Mouse (Mus musculus) midbrain, embryonic 13.5 days (tissue): ENCODE results near the gene Tpsg1. TPM values are rescaled to one million over a fixed set of nuclear protein-coding genes. Genes with fewer than 3 reads are reported as not detected.

Source experiments
- ATAC-seq: fragments of 200-750 bp; cut with Nextera tagmentation; 2 replicates; pipeline ENCODE4 v1.8.0; 2017; ENCODE audit warnings: mild to moderate bottlenecking, moderate TSS enrichment, moderate library complexity
- H3K27ac ChIP-seq: fragments of 300-500 bp; sonication (generic); 2 replicates; pipeline ENCODE4 v1.5.1; 2015; ENCODE audit warnings: inconsistent platforms, mild to moderate bottlenecking, moderate library complexity
- H3K27me3 ChIP-seq: fragments of 300-500 bp; sonication (generic); 2 replicates; pipeline ENCODE4 v1.6.1; 2015; ENCODE audit warnings: mild to moderate bottlenecking, inconsistent platforms
- H3K36me3 ChIP-seq: fragments of 300-500 bp; sonication (generic); 2 replicates; pipeline ENCODE4 v1.6.1; 2015; ENCODE audit warnings: mild to moderate bottlenecking, inconsistent platforms
- H3K4me1 ChIP-seq: fragments of 300-500 bp; sonication (generic); replicated peaks from 2 replicates; pipeline ENCODE4 v1.6.1; 2015; ENCODE audit warnings: inconsistent platforms
- H3K4me2 ChIP-seq: fragments of 300-500 bp; sonication (generic); replicated peaks from 2 replicates; pipeline ENCODE4 v1.6.1; 2015; ENCODE audit warnings: moderate library complexity, mild to moderate bottlenecking, inconsistent platforms
- H3K4me3 ChIP-seq: fragments of 300-500 bp; sonication (generic); replicated peaks from 2 replicates; pipeline ENCODE4 v1.5.1; 2015; ENCODE audit warnings: mild to moderate bottlenecking, inconsistent platforms
- H3K9ac ChIP-seq: fragments of 300-500 bp; sonication (generic); replicated peaks from 2 replicates; pipeline ENCODE4 v1.6.1; 2015; ENCODE audit warnings: mild to moderate bottlenecking, inconsistent platforms
- H3K9me3 ChIP-seq: fragments of 300-500 bp; sonication (generic); 2 replicates; pipeline ENCODE4 v1.6.1; 2016; ENCODE audit warnings: mild to moderate bottlenecking, inconsistent platforms
- WGBS: fragments of 180-500 bp; shearing (Covaris S2); methylation state at CpG from one replicate; pipeline ENCODE4 v1.1.7; 2015; 5-methylcytosine and 5-hydroxymethylcytosine counted together
- polyA plus RNA-seq: library from polyadenylated mRNA; unstranded; fragments of >200 nt; fragmentation: Nextera tagmentation; extraction: Ambion mirVana; gene quantifications from 2 replicates; pipeline ENCODE4 v1.2.1, GENCODE M21; 2015

Tpsg1 gene
- polyA plus RNA-seq, 1 experiment from 2014 or later = not detected

DNA sequence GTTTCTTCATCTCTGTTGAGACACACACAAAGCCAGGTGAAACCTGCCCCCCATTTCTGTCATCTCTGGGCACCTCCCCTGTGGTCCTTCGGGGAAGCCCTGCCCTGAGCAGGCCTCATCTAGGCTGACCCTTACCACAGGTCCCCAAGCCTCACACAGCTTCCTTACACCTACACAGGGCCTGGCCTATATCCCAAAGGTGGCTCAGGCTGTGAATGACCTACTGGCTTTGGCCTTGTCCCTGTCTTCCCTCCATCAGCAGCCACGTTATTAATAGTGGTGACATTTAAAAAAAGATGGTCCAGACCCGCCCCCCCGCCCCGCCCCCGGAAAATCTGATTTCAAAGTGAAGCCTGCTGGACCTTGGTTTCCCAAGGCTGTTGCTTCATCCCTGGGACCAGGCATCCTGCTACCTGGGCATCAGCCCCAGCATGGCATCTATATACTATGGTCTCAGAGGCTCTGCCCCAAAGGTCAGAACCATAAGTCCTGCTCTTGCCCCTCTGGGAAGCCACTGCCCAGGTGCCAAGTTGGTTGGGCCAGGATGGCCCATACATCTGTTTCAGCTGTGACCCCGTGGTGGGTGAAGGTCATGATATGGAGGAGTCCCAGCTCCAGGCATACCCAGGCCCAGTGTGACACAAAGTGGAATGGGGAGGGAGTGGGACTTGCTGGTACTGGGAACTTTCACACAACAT lies 39.4 kb downstream of the Tpsg1 start:
- Histone ChIP-seq H3K9ac (no peak overlapping the region), H3K9me3 (no peaks in the 10 kb centered on the region), H3K4me2 (no peak overlapping the region), H3K27ac (no peak overlapping the region), H3K4me1 (peaks cover 81% of the 10 kb centered on the region), H3K27me3 (peaks cover 15% of the 10 kb centered on the region), H3K4me3 (no peak overlapping the region), H3K36me3 (no peaks in the 10 kb centered on the region)
- ATAC-seq = no peak
- 83% methylated on average over 7 of the region's 7 CpGs for WGBS

- Histone ChIP-seq H3K27ac (peak overlapping the region; percentile 35; the same call in 1 of the 2 replicates), H3K36me3 (no peaks in the 10 kb centered on the region), H3K9me3 (no peaks in the 10 kb centered on the region), H3K4me1 (peaks cover 80% of the 10 kb centered on the region), H3K4me3 (no peak overlapping the region), H3K4me2 (no peak overlapping the region), H3K9ac (peak overlapping the region; percentile 49; the same call in 1 of the 2 replicates), H3K27me3 (0 out of 2 replicates have a peak, but pooled peaks cover 3% of the 10 kb centered on the region)
- no peak for ATAC-seq
- WGBS = 51% methylated on average over 7 of the region's 7 CpGs
These were observed 40.5 kb downstream of the Tpsg1 start for GRCm38 (mm10) chr17:25409621-25410020.

- peak overlapping the region; percentile 49; the same call in 1 of the 2 replicates for H3K9ac ChIP-seq
- H3K4me1 ChIP-seq = peaks cover 80% of the 10 kb centered on the region
- H3K4me2 ChIP-seq = no peak overlapping the region
- H3K36me3 ChIP-seq = no peaks in the 10 kb centered on the region
- WGBS = 83% methylated on average over 6 of the region's 6 CpGs
- peak overlapping the region; percentile 35; the same call in 1 of the 2 replicates for H3K27ac ChIP-seq
- no peak overlapping the region for H3K4me3 ChIP-seq
- no peaks in the 10 kb centered on the region for H3K9me3 ChIP-seq
- H3K27me3 ChIP-seq = 0 out of 2 replicates have a peak, but pooled peaks cover 3% of the 10 kb centered on the region
- ATAC-seq = no peak
These were observed 41.1 kb downstream of the Tpsg1 start for GRCm38 (mm10) chr17:25410180-25410579.

GRCm38 (mm10) chr17:25410786-25411185 lies 41.7 kb downstream of the Tpsg1 start:
- Histone ChIP-seq H3K9ac (peak overlapping the region; percentile 1; the same call in 1 of the 2 replicates), H3K27ac (peak overlapping the region; percentile 52), H3K4me1 (peaks cover 80% of the 10 kb centered on the region), H3K36me3 (no peaks in the 10 kb centered on the region), H3K4me3 (no peak overlapping the region), H3K27me3 (0 out of 2 replicates have a peak, but pooled peaks cover 3% of the 10 kb centered on the region), H3K4me2 (no peak overlapping the region), H3K9me3 (no peaks in the 10 kb centered on the region)
- ATAC-seq = no peak
- 40% methylated on average over 7 of the region's 7 CpGs for WGBS

- Histone ChIP-seq H3K9me3 (no peaks in the 10 kb centered on the region), H3K36me3 (no peaks in the 10 kb centered on the region), H3K9ac (0 out of 2 replicates have a peak overlapping the region, but pooled peaks have one; percentile 1), H3K27me3 (0 out of 2 replicates have a peak, but pooled peaks cover 3% of the 10 kb centered on the region), H3K4me1 (peaks cover 80% of the 10 kb centered on the region), H3K4me3 (no peak overlapping the region), H3K4me2 (no peak overlapping the region), H3K27ac (peak overlapping the region; percentile 52)
- no peak for ATAC-seq
- WGBS = 72% methylated on average over 4 of the region's 4 CpGs
These were observed 42.2 kb downstream of the Tpsg1 start for GRCm38 (mm10) chr17:25411251-25411650.

DNA sequence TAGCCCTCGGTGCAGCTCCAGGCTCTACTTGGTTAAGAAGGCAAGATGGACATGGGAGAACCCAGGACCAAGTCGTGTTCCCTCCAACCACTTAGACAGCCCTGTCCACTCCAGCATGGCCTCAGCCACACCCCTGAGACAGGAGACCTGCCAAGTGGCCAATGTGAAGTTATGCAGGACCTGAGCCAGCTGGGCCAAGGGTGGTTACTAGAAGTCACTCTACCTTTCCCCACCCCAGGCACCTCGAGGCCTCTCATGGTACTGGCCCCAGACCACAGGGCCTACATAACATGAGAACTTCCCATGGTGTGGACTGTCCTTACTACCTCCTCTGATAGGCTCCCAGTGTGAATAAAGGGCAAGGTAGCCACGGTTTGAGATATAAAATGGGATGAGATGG lies 45.1 kb downstream of the Tpsg1 start:
- ATAC-seq = no peak
- Histone ChIP-seq H3K4me3 (no peak overlapping the region), H3K36me3 (no peaks in the 10 kb centered on the region), H3K4me2 (no peak overlapping the region), H3K27ac (no peak overlapping the region), H3K4me1 (peaks cover 79% of the 10 kb centered on the region), H3K9me3 (no peaks in the 10 kb centered on the region), H3K9ac (no peak overlapping the region), H3K27me3 (no peaks in the 10 kb centered on the region)
- 84% methylated on average over 4 of the region's 4 CpGs for WGBS

DNA sequence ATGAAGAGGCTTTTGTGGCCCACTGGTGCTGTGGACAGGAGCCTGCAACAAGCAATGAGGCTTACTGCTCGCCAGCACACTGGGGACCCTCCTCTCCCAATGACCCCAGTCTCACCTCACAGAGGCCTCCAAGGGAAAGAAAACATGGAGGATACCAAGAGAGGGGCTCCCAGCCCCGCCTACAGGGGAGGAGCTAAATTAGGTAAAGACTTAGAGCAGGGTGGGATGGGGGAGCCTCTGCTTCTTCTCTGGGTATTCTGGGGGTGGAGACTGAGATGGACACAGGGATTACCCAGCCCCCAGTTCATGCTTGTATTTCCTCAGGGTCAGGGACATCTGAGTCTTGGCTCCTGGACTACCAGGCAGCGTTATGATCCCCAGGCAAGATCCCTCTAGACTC lies 45.8 kb downstream of the Tpsg1 start:
- WGBS = 42% methylated on average over 3 of the region's 3 CpGs
- peaks cover 79% of the 10 kb centered on the region for H3K4me1 ChIP-seq

DNA sequence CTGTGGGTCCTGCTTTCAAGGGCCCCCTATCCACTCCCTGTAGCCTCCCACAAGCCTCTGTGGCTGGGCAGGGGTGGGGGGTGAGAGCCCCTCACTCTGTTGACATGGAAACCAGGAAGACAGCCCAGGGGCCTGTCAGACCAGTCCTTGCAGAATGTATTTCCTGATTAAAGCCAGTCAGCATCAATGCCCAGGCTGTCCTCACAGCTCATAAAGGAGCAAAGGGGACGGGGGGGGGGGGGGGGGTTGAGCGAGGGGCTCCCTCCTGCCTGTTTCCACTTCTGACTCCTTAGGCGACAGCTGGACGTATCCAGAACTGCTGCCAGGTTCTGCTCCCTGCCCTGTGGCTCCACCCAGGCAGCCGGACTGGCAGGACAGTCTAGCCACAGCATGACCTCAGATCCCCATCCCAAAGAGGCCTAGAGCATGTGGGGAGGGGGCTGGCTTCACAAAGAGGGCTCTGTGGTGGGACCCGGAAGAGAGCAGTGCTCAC lies 46.4 kb downstream of the Tpsg1 start:
- H3K27me3 ChIP-seq = no peaks in the 10 kb centered on the region
- peak overlapping the region; percentile 49 for H3K9ac ChIP-seq
- no peaks in the 10 kb centered on the region for H3K36me3 ChIP-seq
- peak; percentile 51 for ATAC-seq
- H3K4me2 ChIP-seq = peak overlapping the region; percentile 22
- no peaks in the 10 kb centered on the region for H3K9me3 ChIP-seq
- peaks cover 79% of the 10 kb centered on the region for H3K4me1 ChIP-seq
- WGBS = 3% methylated on average over 6 of the region's 6 CpGs
- H3K4me3 ChIP-seq = no peak overlapping the region
- peak overlapping the region; percentile 78 for H3K27ac ChIP-seq

More for the DNA sequence above, 45.8 kb downstream of the Tpsg1 start:
- Histone ChIP-seq H3K27me3 (no peaks in the 10 kb centered on the region), H3K27ac (peak overlapping the region; percentile 78), H3K4me3 (no peak overlapping the region), H3K9ac (0 out of 2 replicates have a peak overlapping the region, but pooled peaks have one; percentile 47), H3K4me2 (no peak overlapping the region; the same call in 1 of the 2 replicates), H3K36me3 (no peaks in the 10 kb centered on the region), H3K9me3 (no peaks in the 10 kb centered on the region)
- ATAC-seq = no peak

GRCm38 (mm10) chr17:25416219-25416618 lies 47.1 kb downstream of the Tpsg1 start:
- no peaks in the 10 kb centered on the region for H3K9me3 ChIP-seq
- no peaks in the 10 kb centered on the region for H3K36me3 ChIP-seq
- H3K4me2 ChIP-seq = peak overlapping the region; percentile 22
- H3K27me3 ChIP-seq = no peaks in the 10 kb centered on the region
- H3K27ac ChIP-seq = peak overlapping the region; percentile 78
- H3K4me1 ChIP-seq = peaks cover 79% of the 10 kb centered on the region
- 13% methylated on average over 3 of the region's 3 CpGs for WGBS
- ATAC-seq = peak; percentile 25
- H3K4me3 ChIP-seq = no peak overlapping the region
- H3K9ac ChIP-seq = peak overlapping the region; percentile 49

- WGBS = 66% methylated on average over 6 of the region's 6 CpGs
- Histone ChIP-seq H3K9ac (no peak overlapping the region), H3K36me3 (peaks cover 8% of the 10 kb centered on the region), H3K4me2 (no peak overlapping the region), H3K27ac (peak overlapping the region; percentile 81; the same call in 1 of the 2 replicates), H3K27me3 (no peaks in the 10 kb centered on the region; the same call in 1 of the 2 replicates), H3K9me3 (no peaks in the 10 kb centered on the region), H3K4me3 (no peak overlapping the region), H3K4me1 (peaks cover 77% of the 10 kb centered on the region)
- ATAC-seq = no peak
These were observed 48.9 kb downstream of the Tpsg1 start for GRCm38 (mm10) chr17:25417990-25418389.

GRCm38 (mm10) chr17:25418926-25419325 lies 49.9 kb downstream of the Tpsg1 start:
- no peak overlapping the region for H3K9ac ChIP-seq

GRCm38 (mm10) chr17:25420998-25421397 lies 51.9 kb downstream of the Tpsg1 start:
- Histone ChIP-seq H3K27me3 (no peaks in the 10 kb centered on the region; the same call in 1 of the 2 replicates), H3K9me3 (no peaks in the 10 kb centered on the region), H3K4me1 (peaks cover 70% of the 10 kb centered on the region), H3K27ac (peak overlapping the region; percentile 62; the same call in 1 of the 2 replicates), H3K36me3 (peaks cover 11% of the 10 kb centered on the region), H3K4me3 (no peak overlapping the region), H3K4me2 (no peak overlapping the region), H3K9ac (no peak overlapping the region; the same call in 1 of the 2 replicates)
- ATAC-seq = no peak
- 98% methylated on average over 3 of the region's 3 CpGs for WGBS

More at GRCm38 (mm10) chr17:25418926-25419325, 49.9 kb downstream of the Tpsg1 start:
- Histone ChIP-seq H3K27ac (peak overlapping the region; percentile 81), H3K4me3 (no peak overlapping the region), H3K27me3 (no peaks in the 10 kb centered on the region; the same call in 1 of the 2 replicates), H3K4me1 (peaks cover 73% of the 10 kb centered on the region), H3K4me2 (peak overlapping the region; percentile 33), H3K36me3 (peaks cover 11% of the 10 kb centered on the region), H3K9me3 (no peaks in the 10 kb centered on the region)
- ATAC-seq = peak; percentile 74
- 9% methylated on average over 9 of the region's 9 CpGs for WGBS
